Mouse (Mus musculus) Muller cell, postnatal 12 days (primary cell): ENCODE results near the gene Castor1.
A peak's percentile ranks its signal among the peaks of the same experiment; 100 is the strongest.

ENCODE experiments used
- DNase-seq: peaks from one replicate; pipeline ENCODE4 v3.0.0-alpha.2; 2015; ENCODE audit errors: inconsistent ontology term

Castor1 gene

GRCm38 (mm10) chr11:4261969-4262368 lies 43.9 kb downstream of the Castor1 start:
- peak; percentile 86 for DNase-seq

GRCm38 (mm10) chr11:4262847-4263246 lies 44.8 kb downstream of the Castor1 start:
- DNase-seq = peak; percentile 90

GRCm38 (mm10) chr11:4263296-4263695 lies 45.3 kb downstream of the Castor1 start:
- no peak for DNase-seq

DNA sequence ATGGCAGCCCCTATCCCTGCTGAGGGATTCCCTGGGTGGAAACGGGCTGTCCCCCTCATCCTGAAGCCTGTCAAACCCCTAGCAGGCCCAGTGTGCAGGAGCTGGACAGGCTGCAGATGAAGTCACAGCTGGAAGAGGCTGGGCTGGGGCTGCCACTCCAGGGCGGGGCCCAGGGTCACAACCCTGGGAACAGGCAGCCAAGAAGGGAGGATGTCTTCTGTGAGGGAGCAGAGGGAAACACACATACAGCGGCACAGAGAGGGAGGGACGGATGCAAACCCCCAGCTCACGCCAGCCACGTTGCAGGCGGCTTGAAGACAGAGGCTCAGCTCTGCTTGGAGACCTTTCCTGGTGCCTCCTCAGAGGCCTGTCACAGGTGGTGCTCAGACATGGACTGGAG lies 46.0 kb downstream of the Castor1 start:
- DNase-seq = no peak

DNA sequence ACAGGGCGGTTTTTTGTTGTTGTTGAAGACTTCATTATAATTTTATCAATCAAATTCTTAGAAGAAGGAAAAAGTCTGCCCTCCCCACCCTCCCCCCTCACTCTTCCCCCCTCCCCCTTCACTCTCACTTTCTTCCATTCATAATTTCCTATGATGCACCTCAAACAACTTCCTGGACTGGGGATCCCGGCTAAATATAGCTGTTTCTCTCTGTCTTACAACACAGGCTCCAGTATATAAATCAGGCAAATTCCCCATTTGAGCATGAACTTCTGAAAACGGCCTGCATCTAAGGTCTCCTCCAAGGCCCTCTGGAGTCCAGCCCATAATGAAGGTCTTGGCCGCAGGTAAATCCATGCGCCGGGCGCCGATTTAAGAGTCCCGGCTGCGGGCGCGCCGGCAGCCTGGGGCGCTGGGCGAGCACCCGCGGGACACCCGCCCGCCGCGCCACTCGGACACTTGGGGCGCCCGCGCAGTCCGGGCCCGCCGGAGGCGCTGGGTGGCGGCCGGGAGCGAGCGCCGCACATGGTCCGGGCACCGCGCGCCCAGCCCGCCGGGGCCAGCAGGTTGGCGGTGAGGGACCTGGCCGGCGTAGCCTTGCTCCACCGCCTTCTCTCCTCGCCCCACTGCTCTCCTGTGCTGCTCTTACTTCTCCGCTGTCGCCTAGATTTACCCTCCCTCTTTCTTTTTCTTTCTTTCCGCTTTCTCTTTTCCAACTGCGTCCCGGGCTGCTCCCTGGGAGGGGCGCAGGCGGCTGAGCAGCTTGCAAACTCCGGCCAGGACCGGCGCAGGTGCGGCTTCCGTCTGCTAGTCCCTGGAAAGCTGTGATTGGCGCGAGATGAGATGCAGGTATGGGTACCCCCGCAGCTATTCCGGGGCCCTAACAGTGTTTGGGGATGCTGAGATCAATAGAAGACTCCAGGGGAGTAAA lies 48.5 kb downstream of the Castor1 start:
- peak; percentile 78 for DNase-seq

DNA sequence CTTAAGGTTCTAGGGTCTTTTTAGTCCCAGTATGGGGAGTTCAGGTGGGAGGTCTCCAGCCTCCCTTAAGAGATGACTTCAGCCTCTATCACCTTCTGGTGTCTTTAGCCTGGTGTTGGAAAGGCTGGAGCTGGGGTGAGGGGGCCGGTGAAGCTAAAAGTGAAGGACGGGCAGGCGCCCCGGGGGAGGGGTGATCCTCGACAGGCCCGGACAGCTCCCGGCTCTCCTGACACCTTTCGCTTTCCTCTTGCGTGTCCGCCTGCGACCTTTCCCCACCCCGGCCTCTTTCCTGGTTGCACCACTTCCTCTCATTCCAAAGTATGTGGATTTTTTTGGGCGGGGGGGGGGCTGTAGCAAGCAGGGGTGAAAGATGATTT lies 49.2 kb downstream of the Castor1 start:
- DNase-seq = peak; percentile 77

- no peak for DNase-seq
Observed at GRCm38 (mm10) chr11:4268500-4268899, 50.5 kb downstream of the Castor1 start.

DNA sequence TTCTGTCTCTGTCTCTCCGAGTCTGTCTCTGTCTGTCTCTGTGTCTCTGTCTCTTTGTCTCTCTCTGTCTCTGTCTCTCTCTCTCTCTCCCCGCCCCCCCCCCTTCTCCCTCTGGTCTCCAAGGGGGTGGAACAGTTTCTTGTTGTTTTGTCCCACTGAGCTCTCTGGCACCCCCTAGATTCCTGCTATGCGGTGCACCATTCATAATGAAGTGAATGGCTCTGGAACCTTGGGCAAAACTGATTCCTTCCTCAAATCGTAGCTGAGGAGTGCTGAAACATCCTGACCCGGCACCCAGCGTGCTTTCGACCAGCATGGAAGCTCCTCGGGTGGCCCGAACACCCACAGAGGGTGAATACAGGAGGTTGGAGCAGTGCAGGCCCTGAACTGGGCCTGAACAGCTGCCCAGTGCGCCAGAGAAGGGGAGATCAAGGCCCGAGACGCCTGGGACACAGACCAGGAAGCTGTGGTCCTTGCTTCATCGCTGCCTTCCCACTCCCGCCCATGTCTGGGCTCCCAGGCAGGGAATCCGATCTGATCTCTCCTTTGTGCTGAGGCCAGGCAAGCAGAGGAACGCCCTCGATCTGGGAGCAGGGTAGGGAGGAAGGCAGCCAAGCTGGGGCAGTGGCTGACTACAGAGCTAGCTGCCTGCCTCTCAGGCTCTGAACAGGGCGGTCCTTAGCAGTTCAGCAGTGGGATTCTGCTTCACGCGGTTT lies 52.9 kb downstream of the Castor1 start:
- peak; percentile 79 for DNase-seq

DNA sequence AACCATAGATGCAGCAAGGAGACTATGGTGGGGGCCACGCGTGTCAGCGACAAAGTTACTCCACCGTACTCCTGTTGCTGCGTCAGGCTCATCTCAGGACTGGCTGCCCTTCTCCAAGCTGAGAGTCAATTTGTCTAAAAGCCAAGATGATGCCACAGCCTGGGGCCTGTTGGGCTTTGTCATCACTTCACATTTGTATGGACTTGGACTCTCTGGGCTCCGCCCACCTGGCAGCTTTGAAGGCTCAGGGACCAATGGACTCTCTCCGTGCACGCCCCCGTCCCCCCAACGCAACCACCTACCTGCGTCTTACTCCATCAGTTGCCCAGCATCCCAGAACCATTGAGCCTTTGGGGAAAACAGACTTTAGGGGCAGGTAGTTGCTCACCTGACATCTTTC lies 53.5 kb downstream of the Castor1 start:
- peak; percentile 64 for DNase-seq
